Mouse (Mus musculus) neural tube, embryonic 13.5 days (tissue): ENCODE results near the gene Cpne6. TPM values are rescaled to one million over a fixed set of nuclear protein-coding genes. Genes with fewer than 3 reads are reported as not detected.
A peak's percentile ranks its signal among the peaks of the same experiment; 100 is the strongest.

Experiments
- ATAC-seq: fragments of 200-750 bp; cut with Nextera tagmentation; 2 replicates; pipeline ENCODE4 v1.8.0; 2017; ENCODE audit warnings: low read depth, mild to moderate bottlenecking, moderate TSS enrichment, moderate library complexity
- H3K27ac ChIP-seq: fragments of 300-500 bp; sonication (generic); replicated peaks from 2 replicates; pipeline ENCODE4 v1.5.1; 2015; ENCODE audit warnings: moderate library complexity, mild to moderate bottlenecking, inconsistent platforms
- H3K27me3 ChIP-seq: fragments of 300-500 bp; sonication (generic); 2 replicates; pipeline ENCODE4 v1.6.1; 2015; ENCODE audit warnings: mild to moderate bottlenecking, inconsistent platforms
- H3K36me3 ChIP-seq: fragments of 300-500 bp; sonication (generic); 2 replicates; pipeline ENCODE4 v1.6.1; 2015; ENCODE audit warnings: mild to moderate bottlenecking, inconsistent platforms
- H3K4me1 ChIP-seq: fragments of 300-500 bp; sonication (generic); replicated peaks from 2 replicates; pipeline ENCODE4 v1.6.1; 2015; ENCODE audit warnings: inconsistent platforms
- H3K4me2 ChIP-seq: fragments of 300-500 bp; sonication (generic); 2 replicates; pipeline ENCODE4 v1.6.1; 2015; ENCODE audit warnings: inconsistent platforms, mild to moderate bottlenecking, moderate library complexity
- H3K4me3 ChIP-seq: fragments of 300-500 bp; sonication (generic); 2 replicates; pipeline ENCODE4 v1.5.1; 2015; ENCODE audit warnings: mild to moderate bottlenecking, inconsistent platforms
- H3K9ac ChIP-seq: fragments of 300-500 bp; sonication (generic); 2 replicates; pipeline ENCODE4 v1.6.1; 2015; ENCODE audit warnings: moderate library complexity, mild to moderate bottlenecking, inconsistent platforms
- H3K9me3 ChIP-seq: fragments of 300-500 bp; sonication (generic); 2 replicates; pipeline ENCODE4 v1.6.1; 2016; ENCODE audit warnings: inconsistent platforms
- WGBS: fragments of 180-500 bp; shearing (Covaris S2); methylation state at CpG from one replicate; pipeline ENCODE4 v1.1.7; 2015; 5-methylcytosine and 5-hydroxymethylcytosine counted together
- polyA plus RNA-seq: library from polyadenylated mRNA; unstranded; fragments of >200 nt; fragmentation: Nextera tagmentation; extraction: Ambion mirVana; gene quantifications from 2 replicates; pipeline ENCODE4 v1.2.1, GENCODE M21; 2015

Gene Cpne6
- polyA plus RNA-seq, 1 experiment from 2014 or later = 10.1 TPM

DNA sequence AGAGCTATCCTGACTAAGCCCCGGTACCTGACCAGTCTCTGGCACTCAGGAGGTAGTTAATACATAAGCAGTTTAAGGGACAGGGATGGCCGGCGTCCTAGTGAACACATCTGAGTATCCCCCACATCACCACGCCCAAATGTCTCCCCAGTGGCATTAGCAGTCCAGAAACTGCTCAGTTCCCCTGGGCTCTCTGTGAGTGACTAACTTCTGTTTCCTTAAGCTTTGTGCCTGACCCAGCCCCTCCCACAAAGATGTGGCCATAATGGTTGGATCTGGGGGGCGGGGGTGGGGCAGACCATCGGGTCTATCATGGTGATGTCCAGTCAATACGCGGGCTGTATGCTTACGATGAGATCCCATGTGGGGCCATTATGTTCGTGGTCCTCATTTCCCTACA is 705 bp upstream of the Cpne6 start:
- no peak for ATAC-seq
- no peaks in the 10 kb centered on the region for H3K27me3 ChIP-seq
- no peak overlapping the region for H3K9ac ChIP-seq
- H3K9me3 ChIP-seq = no peaks in the 10 kb centered on the region
- no peak overlapping the region for H3K4me2 ChIP-seq
- H3K4me1 ChIP-seq = peaks cover 14% of the 10 kb centered on the region; the same call in 1 of the 2 replicates
- no peak overlapping the region for H3K27ac ChIP-seq
- no peak overlapping the region for H3K4me3 ChIP-seq
- peaks cover 26% of the 10 kb centered on the region for H3K36me3 ChIP-seq
- 71% methylated on average over 10 of the region's 10 CpGs for WGBS

DNA sequence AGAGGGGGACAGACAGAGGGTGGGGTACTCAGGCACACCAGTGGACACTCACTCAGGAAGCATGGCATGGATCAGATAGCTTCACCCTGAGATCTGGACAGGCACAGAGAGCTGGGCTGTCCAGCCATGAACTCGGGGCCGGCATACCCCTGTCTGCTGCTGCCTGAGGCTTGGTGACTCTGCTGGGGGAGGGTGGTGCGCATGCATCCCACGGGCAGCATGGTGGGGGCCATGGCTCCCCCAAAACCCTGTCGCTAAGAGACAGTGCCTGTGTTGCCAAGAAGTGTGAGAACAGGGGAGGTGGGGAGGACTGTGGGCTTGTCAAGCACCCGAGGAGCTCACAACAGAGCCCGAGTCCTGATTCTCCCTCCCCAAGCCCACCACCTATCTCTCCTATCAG is 792 bp downstream of the Cpne6 start:
- H3K36me3 ChIP-seq = peaks cover 20% of the 10 kb centered on the region
- no peak overlapping the region for H3K4me2 ChIP-seq
- H3K27me3 ChIP-seq = no peaks in the 10 kb centered on the region
- no peak overlapping the region for H3K27ac ChIP-seq
- H3K4me3 ChIP-seq = no peak overlapping the region
- H3K9ac ChIP-seq = 0 out of 2 replicates have a peak overlapping the region, but pooled peaks have one; percentile 41
- no peaks in the 10 kb centered on the region for H3K9me3 ChIP-seq
- peak; percentile 49; the same call in 1 of the 2 replicates for ATAC-seq
- 59% methylated on average over 7 of the region's 7 CpGs for WGBS
- peaks cover 14% of the 10 kb centered on the region; the same call in 1 of the 2 replicates for H3K4me1 ChIP-seq

DNA sequence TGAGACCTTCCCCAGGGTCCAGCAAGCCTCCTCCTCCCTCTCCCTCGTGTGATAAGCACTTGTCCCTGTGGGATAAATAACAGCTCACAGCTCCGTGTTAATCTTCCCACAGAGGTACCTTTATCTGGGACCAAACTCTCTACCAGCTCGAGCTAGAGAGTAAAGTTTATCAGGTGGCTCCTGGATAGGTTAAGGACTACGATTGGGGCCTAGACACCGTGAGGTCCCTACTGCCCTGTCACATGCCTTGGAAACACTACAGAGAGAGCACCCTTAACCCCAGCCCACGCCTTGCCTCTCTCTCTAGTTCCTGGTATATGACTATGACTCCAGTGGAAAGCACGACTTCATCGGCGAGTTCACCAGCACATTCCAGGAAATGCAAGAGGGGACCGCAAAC is 3.7 kb downstream of the Cpne6 start:
- Histone ChIP-seq H3K9me3 (no peaks in the 10 kb centered on the region), H3K4me1 (peaks cover 23% of the 10 kb centered on the region), H3K4me3 (no peak overlapping the region), H3K27me3 (no peaks in the 10 kb centered on the region), H3K4me2 (no peak overlapping the region), H3K27ac (no peak overlapping the region), H3K36me3 (no peaks in the 10 kb centered on the region), H3K9ac (no peak overlapping the region)
- 73% methylated on average over 10 of the region's 10 CpGs for WGBS
- no peak for ATAC-seq

DNA sequence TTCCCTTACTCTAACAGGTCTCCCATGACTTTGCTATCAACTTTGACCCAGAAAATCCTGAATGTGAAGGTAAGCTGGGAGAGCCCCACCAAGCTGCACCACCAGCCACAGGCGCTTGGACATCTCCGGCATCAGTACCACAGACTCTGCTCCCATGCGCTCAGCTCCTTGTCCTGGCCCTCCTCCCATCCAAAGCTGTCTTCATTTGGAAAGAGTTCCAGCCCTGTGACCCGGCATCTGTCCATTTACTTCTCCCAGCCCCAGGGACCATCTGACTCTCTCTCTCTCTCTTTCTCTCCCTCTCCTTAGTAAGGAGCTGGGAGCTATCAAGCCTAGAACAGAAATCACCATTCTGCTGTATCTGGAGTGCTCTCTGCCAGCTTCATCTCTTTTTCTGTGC is 5.6 kb downstream of the Cpne6 start:
- H3K4me2 ChIP-seq = no peak overlapping the region
- H3K36me3 ChIP-seq = no peaks in the 10 kb centered on the region
- 92% methylated on average over 4 of the region's 4 CpGs for WGBS
- peaks cover 32% of the 10 kb centered on the region for H3K4me1 ChIP-seq
- H3K4me3 ChIP-seq = no peak overlapping the region
- peaks cover 9% of the 10 kb centered on the region; the same call in 1 of the 2 replicates for H3K27me3 ChIP-seq
- H3K9ac ChIP-seq = no peak overlapping the region
- no peak for ATAC-seq
- no peak overlapping the region for H3K27ac ChIP-seq
- no peaks in the 10 kb centered on the region for H3K9me3 ChIP-seq

DNA sequence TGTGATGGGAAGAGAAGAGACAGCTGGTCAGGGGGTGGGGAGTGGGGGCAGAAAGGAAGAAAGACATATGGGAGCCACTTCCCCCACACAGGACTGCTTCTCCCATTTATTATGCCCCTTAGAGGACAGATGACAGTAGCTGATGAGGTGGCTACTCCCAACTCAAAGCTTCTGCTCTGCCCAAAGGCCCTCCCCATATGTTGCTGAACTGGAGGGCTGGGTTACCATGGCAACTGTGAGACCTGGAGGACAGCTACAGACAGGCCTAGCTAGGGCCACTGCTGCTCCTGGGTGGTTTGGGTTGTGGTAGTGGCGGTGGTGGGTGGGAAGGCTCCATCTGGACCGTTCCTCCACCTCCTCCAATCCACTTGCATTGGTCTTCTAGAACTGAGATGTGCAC is 8.7 kb downstream of the Cpne6 start:
- peaks cover 24% of the 10 kb centered on the region for H3K27me3 ChIP-seq
- peak overlapping the region; percentile 33; the same call in 1 of the 2 replicates for H3K27ac ChIP-seq

DNA sequence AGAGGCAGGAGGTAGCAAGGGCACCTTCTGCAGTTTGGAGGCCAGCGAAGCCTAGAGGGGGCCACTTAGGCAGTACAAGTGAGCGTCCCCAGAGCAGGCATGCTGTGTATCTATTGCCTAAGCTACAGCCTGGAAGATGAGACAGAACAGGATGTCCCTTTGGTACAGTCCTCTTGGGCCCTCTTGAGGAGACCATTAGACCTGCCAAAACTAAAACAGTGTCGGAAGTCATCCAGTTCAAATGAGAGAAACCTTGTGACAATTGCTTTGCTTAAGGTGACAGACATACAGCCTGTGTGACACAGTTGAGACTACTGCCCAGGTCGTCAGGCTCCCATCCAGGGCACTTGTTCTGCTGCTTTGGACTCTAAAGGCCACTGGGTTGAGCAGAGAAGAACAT is 9.4 kb downstream of the Cpne6 start:
- Histone ChIP-seq H3K27me3 (peaks cover 30% of the 10 kb centered on the region), H3K9me3 (no peaks in the 10 kb centered on the region), H3K4me1 (peaks cover 29% of the 10 kb centered on the region), H3K4me2 (no peak overlapping the region), H3K4me3 (no peak overlapping the region), H3K36me3 (no peaks in the 10 kb centered on the region), H3K27ac (no peak overlapping the region), H3K9ac (no peak overlapping the region)
- 60% methylated on average over 4 of the region's 4 CpGs for WGBS
- ATAC-seq = no peak

More for the DNA sequence above, 8.7 kb downstream of the Cpne6 start:
- Histone ChIP-seq H3K36me3 (no peaks in the 10 kb centered on the region), H3K9me3 (no peaks in the 10 kb centered on the region), H3K4me1 (peaks cover 29% of the 10 kb centered on the region), H3K4me2 (no peak overlapping the region), H3K9ac (no peak overlapping the region), H3K4me3 (no peak overlapping the region)
- peak; percentile 45; the same call in 1 of the 2 replicates for ATAC-seq
- WGBS = 29% methylated on average over 2 of the region's 2 CpGs

DNA sequence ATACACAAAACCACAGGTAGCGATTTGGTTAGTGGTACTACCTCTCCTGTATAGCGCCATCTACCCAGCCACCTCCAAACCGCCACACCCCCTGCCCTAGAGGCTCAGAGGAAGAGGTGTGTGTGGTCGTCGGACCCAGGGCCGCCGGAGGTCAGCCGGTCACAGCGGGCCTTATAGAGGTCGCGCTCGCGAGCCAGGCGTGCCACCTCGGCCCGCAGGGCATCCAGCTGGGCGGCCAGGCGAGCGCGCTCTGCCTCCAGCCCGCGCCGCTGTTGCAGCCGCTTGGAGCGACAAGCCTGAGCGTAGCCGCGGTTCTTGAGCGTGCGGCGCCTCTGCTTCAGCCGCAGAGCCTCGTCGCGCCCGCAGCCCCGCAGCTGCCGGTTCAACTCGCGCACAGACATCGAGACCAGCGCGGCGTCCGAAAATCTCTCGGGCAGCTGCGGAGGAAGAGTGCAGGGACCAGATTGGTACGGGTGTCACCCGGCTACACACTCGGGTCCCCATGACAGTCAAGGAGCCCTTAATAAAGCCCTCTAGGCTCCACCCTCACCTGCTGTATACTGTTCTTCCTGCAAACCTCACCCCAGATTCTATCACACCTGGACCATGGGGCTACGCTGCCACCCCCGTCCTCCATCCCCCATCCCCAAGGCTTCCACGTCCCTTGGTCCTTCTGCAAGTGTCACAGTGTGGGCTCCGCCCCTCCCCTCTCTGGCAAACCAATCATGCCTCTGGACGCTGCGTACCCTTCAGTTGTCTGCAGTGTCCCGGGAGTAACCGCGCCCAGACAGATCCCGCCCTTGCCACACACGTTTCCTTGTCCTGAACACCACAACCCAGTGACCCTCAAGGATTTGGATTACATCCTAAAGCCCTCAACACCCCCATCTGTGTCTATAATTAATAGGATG is 10.5 kb downstream of the Cpne6 start:
- Histone ChIP-seq H3K27me3 (peaks cover 31% of the 10 kb centered on the region), H3K4me2 (peak overlapping the region; percentile 87), H3K36me3 (no peaks in the 10 kb centered on the region), H3K9me3 (no peaks in the 10 kb centered on the region), H3K27ac (peak overlapping the region; percentile 80), H3K4me1 (peaks cover 29% of the 10 kb centered on the region), H3K9ac (peak overlapping the region; percentile 76), H3K4me3 (peak overlapping the region; percentile 51)
- peak; percentile 81 for ATAC-seq
- 1% methylated on average over 61 of the region's 61 CpGs for WGBS

DNA sequence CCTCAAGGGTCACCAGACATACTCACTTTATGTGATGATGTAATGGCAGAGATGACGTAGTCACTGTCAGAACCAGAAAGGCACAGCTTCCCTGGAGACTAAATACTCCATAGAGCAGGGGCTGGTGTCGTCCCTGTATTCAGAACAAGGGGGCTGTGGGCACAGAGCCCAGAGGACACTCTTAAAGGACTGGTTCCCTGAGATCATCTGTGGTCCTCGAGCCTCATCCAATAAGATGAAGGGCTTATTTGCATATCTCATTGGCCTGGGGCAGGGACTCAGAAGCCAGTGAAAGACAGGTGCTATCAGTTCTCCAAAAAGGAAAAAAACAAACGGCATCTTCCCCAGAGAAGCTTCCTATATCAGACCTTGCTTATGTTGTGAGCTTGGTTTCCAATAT is 13.8 kb downstream of the Cpne6 start:
- Histone ChIP-seq H3K4me1 (peaks cover 14% of the 10 kb centered on the region), H3K9ac (no peak overlapping the region), H3K4me2 (no peak overlapping the region), H3K27ac (no peak overlapping the region), H3K4me3 (no peak overlapping the region), H3K27me3 (peaks cover 32% of the 10 kb centered on the region), H3K36me3 (no peaks in the 10 kb centered on the region), H3K9me3 (no peaks in the 10 kb centered on the region)
- WGBS = 46% methylated on average over 4 of the region's 4 CpGs
- ATAC-seq = no peak

DNA sequence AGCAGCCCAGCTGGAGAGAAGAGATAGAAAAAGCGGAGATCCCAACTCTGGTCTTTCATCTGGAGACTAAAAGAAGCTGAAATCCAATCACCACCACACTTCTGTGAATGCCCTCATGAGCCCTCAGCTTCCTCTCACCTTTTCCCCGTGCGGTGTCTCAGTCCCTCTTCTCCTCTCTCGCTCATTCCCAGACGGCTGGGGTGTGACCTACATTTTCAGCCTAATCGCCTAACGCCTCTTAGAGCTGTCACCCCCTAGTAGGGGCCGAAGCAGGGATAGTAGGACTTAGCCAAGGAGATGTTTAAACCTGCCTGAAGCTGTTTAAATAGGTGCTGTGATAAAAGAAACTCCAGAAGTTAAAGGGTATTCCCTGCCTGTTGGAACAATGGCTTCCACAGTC is 14.5 kb downstream of the Cpne6 start, which contains the start of gene Nrl:
Gene Nrl, minus strand, starts transcription at position 197 of the 400 bp plus-strand sequence.
- no peaks in the 10 kb centered on the region for H3K36me3 ChIP-seq
- H3K9me3 ChIP-seq = no peaks in the 10 kb centered on the region
- 52% methylated on average over 8 of the region's 8 CpGs for WGBS
- H3K27ac ChIP-seq = no peak within 1 kb of the TSS
- H3K4me2 ChIP-seq = no peak within 1 kb of the TSS
- no peak within 1 kb of the TSS for H3K9ac ChIP-seq
- H3K4me3 ChIP-seq = no peak within 1 kb of the TSS
- H3K27me3 ChIP-seq = peaks cover 31% of the 10 kb centered on the region
- peaks cover 7% of the 10 kb centered on the region for H3K4me1 ChIP-seq
- no peak for ATAC-seq

DNA sequence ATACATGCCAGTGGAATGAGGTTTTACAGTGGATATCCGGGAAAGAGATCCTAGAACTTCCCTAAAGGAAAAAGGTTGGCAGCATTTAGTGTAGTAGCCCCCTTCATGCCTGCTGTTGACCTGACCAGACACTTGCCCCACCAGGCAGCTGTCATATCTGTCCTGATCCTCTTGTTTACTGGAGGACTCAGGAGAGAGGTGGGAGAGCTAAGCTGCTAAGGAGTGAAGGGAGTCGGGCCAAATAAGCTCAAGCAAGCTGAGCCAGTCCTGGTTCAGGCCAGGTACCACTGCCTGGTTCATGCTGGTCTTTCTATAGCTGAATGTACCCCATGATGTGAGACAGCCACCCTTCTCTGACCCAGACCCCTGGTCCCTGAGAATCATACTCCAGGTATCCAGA is 16.4 kb downstream of the Cpne6 start:
- no peak for ATAC-seq
- Histone ChIP-seq H3K36me3 (no peaks in the 10 kb centered on the region), H3K9ac (no peak overlapping the region), H3K27ac (no peak overlapping the region), H3K9me3 (no peaks in the 10 kb centered on the region), H3K4me2 (no peak overlapping the region), H3K27me3 (peaks cover 35% of the 10 kb centered on the region), H3K4me3 (no peak overlapping the region), H3K4me1 (no peaks in the 10 kb centered on the region; the same call in 1 of the 2 replicates)
- 82% methylated on average over 2 of the region's 2 CpGs for WGBS

DNA sequence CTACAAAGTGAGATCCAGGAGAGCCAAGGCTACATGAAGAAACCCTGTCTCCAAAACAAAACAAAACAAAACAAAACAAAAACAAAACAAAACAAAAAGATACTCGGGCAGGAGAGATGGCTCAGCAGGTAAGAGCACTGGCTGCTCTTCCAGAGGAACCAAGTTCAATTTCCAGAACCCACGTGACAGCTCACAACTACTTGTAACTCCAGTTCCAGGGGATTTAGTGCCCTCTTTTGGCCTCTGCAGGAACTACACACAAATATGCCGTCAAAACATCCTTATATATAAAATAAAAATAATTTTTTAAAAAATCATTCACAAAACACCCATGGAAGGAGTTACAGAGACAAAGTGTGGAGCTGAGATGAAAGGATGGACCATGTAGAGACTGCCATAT is 17.7 kb downstream of the Cpne6 start:
- no peaks in the 10 kb centered on the region for H3K9me3 ChIP-seq
- no peaks in the 10 kb centered on the region for H3K4me1 ChIP-seq
- no peak overlapping the region for H3K9ac ChIP-seq
- no peaks in the 10 kb centered on the region for H3K36me3 ChIP-seq
- no peak overlapping the region for H3K4me3 ChIP-seq
- no peak overlapping the region for H3K27ac ChIP-seq
- no peak for ATAC-seq
- WGBS = 17% methylated on average over 3 of the region's 3 CpGs
- H3K27me3 ChIP-seq = peaks cover 23% of the 10 kb centered on the region; the same call in 1 of the 2 replicates
- H3K4me2 ChIP-seq = no peak overlapping the region

DNA sequence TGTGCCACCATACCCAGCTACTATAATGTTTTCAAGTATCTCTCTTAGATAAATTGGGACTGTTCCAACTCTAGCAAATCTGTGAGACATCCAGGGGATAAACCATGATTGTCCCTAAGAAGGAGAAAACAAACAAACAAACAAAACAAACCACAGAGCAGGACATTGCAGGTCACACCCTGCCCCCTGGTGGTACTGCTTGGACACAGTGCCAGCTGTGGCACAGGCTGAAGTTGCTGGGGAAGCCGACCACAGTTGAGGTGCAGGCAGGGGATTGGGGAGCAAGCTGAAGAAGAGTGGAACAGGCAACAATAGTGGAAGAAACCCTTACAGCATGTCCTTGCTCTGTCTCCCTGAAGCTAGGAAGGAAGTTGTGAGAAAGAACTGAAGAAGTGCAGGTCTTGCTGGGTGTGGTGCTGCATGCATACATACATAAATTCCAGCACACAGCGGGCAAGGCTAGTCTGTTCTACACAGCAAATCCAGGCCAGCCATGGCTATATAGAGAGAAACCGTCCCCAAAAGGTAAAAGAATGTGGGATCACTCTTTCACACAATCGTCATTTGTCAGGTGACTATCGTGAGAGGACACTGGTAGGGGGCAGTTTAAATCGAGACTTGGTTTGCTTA is 26.0 kb downstream of the Cpne6 start:
- Histone ChIP-seq H3K36me3 (no peaks in the 10 kb centered on the region), H3K27ac (no peak overlapping the region), H3K4me3 (no peak overlapping the region), H3K9me3 (no peaks in the 10 kb centered on the region), H3K4me1 (peaks cover 21% of the 10 kb centered on the region), H3K27me3 (no peaks in the 10 kb centered on the region), H3K9ac (no peak overlapping the region), H3K4me2 (no peak overlapping the region)
- ATAC-seq = no peak
- WGBS = 53% methylated on average over 6 of the region's 6 CpGs
